Mouse (Mus musculus): ENCODE measurements around the gene Atp6v1g2. TPM values are rescaled to one million over a fixed set of nuclear protein-coding genes. Genes with fewer than 3 reads are reported as not detected.
"Not testable (repeated sequence)": the region's sequence is repeated elsewhere in the genome, so short reads cannot be mapped to it uniquely, and the experiment has no call there.

Atp6v1g2 gene
- total RNA-seq, 1 experiment from 2014 or later: 5.2 TPM

DNA sequence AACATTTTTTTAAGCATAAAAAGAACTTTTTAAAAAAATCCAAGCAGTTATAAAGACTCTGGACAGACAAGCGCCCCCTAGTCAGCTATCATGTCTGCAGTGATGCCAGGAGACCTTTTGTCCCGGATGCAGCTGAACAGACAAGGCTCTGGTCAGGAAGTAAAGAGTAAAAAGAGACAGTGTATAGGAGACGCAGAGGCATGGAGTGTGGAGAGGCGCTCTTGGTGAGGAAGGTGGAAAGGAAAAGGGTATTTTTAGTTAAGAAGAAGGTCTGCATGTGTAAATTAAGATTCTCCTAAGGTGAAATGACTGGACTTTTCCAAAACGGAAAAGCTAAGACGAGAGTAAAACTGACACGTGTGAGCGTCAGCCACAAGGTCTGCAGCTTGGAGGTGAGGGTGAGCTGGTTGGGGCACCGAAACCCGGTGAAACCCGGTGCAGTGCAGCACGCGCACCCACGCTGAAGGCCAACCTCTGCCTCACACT lies 6.9 kb upstream of the Atp6v1g2 start:
- ATAC-seq (replicated peaks in 1 of 2; ENCODE audit: insufficient read depth in 1 of 2, low FRiP score in 2 of 2, low TSS enrichment in 1 of 2, low read depth in 1 of 2, poor library complexity in 2 of 2, severe bottlenecking in 2 of 2): no peak

DNA sequence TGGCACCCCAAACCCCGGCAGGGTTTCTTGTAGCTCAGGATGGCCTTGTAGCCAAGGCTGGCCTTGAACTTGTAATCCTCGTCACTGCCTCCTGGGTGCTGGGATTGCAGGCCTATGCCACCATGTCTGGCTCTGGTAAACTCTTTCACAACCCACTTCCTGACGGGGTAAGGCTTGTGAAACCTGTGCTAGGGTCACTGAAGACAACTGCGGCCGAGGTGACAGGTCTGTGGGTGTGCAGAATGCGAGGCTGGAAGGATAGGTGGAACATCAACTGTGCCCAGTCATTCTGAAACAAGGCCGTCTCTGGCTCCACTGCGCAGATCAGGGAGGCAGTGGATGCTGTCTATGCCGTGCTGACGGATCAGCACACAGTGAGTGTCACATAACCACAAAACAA lies 2.4 kb upstream of the Atp6v1g2 start:
- ATAC-seq (replicated peaks in 1 of 2; ENCODE audit: insufficient read depth in 1 of 2, low FRiP score in 2 of 2, low TSS enrichment in 1 of 2, low read depth in 1 of 2, poor library complexity in 2 of 2, severe bottlenecking in 2 of 2): no peak; a peak in 1 of 4 replicates

DNA sequence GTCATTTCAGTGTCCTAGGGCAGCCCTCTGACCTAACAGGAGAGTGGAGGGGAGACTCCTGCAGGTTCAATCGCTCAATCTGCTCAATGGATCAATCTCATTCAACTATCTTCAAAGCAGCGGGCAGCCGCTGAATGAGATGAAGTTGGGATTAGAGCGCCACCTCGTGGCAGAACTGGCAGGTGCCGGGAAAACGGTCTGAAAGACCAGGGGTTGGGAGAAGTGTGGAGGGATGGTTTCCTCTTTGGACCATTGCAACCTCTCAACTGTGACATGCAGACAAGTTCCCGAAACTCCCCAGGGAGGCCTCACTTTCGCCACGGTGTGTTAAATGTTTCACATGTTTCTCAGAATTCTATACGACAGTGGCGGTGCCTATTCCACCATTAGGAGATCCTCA lies 1.4 kb upstream of the Atp6v1g2 start:
- ATAC-seq (replicated peaks in 1 of 2; ENCODE audit: insufficient read depth in 1 of 2, low FRiP score in 2 of 2, low TSS enrichment in 1 of 2, low read depth in 1 of 2, poor library complexity in 2 of 2, severe bottlenecking in 2 of 2): no peak

DNA sequence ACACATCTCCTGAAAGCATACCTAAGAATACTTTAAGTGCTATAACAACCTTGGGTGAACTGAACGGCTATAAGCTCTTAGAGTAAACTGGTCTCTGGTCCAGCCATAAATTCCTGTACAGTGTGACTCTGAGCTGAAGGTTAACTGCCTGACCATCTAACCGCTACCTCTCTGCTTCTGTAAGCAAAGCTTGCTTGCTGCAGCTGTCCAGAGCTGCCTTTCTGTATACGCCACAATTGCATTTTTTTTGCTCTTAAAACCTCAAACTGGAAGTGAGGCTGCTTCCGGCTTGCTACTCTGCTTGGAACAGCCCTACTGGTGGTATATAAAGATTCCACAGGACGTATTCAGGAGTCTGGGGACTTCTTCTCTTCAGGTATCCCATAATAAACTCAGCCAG lies 801 bp upstream of the Atp6v1g2 start:
- ATAC-seq (replicated peaks in 1 of 2; ENCODE audit: insufficient read depth in 1 of 2, low FRiP score in 2 of 2, low TSS enrichment in 1 of 2, low read depth in 1 of 2, poor library complexity in 2 of 2, severe bottlenecking in 2 of 2): peak in 1 of 2 experiments; percentile 15; a peak in 2 of 4 replicates

DNA sequence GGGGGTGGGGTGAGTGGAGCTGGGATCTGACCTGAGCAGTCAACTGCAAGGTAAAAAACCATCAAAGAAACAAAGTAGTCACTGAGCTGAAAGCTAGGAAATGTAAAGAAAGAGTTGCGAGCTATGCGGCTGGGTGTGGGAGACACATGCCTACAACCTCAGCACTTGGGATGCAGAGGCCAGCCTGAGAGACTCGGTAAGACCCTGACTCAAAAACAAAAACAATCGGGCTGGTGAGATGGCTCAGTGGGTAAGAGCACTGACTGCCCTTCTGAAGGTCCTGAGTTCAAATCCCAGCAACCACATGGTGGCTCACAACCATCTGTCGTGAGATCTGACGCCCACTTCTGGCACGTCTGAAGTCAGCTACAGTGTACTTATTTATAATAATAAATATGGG lies 630 bp downstream of the Atp6v1g2 start:
- ATAC-seq (replicated peaks in 1 of 2; ENCODE audit: insufficient read depth in 1 of 2, low FRiP score in 2 of 2, low TSS enrichment in 1 of 2, low read depth in 1 of 2, poor library complexity in 2 of 2, severe bottlenecking in 2 of 2): not testable (repeated sequence)

GRCm38 (mm10) chr17:35234903-35235302 lies 1.4 kb downstream of the Atp6v1g2 start:
- ATAC-seq (replicated peaks in 1 of 2; ENCODE audit: insufficient read depth in 1 of 2, low FRiP score in 2 of 2, low TSS enrichment in 1 of 2, low read depth in 1 of 2, poor library complexity in 2 of 2, severe bottlenecking in 2 of 2): no peak

DNA sequence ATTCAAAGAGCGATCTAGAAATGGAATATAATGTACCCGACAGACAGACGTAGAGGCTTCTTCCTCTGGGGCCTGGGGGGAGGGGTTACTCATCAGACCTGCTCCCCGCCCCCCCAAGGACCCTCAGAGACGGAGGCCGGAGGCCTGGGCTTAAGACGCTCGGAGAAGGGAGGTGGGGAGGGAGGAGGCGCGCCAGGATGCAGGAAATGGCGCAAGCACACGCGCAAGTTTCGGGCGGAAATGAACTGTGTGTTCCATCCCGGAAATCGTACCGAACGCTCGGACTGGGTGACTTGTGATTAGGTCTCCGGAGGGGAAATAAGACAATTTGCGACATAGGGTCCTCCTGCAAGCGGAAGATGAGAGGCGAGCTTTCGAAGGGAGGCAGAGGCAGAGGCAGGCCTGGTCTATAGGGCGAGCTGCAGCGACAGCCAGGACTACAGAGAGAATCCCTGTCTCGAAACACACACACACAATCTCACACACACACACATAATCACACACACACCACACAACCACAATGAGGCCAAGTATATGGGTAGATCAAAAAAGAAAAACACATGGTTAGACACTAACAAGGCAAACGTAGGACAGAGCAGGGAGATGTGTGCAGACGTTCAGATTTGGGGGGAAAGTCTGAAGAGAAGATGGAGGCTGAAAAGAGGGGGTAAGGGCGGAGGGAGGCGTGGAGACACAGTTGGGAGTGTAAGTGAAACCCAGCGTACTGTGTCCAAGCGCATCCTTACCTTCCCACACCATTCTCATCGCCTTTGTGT lies 2.3 kb downstream of the Atp6v1g2 start, which contains the start of gene Nfkbil1:
Gene Nfkbil1 (minus strand): TSS at position 179 of the 776 bp plus-strand sequence.
- peak; percentile 61 to 75 for ATAC-seq (replicated peaks in 1 of 2; ENCODE audit: insufficient read depth in 1 of 2, low FRiP score in 2 of 2, low TSS enrichment in 1 of 2, low read depth in 1 of 2, poor library complexity in 2 of 2, severe bottlenecking in 2 of 2)

DNA sequence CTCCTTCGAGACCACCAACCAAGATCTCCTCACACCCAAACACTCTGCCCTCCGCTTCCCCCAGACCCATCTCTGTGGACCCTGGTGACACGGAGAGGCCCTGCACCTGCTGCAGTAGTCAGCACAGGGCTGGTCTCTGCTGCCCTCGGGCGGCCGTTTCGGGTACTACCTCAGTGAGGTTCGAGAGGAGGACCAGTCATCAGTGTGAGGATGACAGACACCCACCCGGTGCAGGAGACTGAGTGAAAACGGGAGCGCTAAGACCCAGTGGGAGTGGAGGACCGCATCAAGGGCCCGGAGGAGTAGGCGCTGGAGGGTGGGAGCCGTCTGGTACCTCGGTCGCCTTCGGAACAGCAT lies 2.9 kb downstream of the Atp6v1g2 start:
- peak; percentile 66 to 70 for ATAC-seq (replicated peaks in 1 of 2; ENCODE audit: insufficient read depth in 1 of 2, low FRiP score in 2 of 2, low TSS enrichment in 1 of 2, low read depth in 1 of 2, poor library complexity in 2 of 2, severe bottlenecking in 2 of 2)

- no peak for ATAC-seq (replicated peaks in 1 of 2; ENCODE audit: insufficient read depth in 1 of 2, low FRiP score in 2 of 2, low TSS enrichment in 1 of 2, low read depth in 1 of 2, poor library complexity in 2 of 2, severe bottlenecking in 2 of 2)
Measured at GRCm38 (mm10) chr17:35236996-35237395, 3.5 kb downstream of the Atp6v1g2 start.

- ATAC-seq (replicated peaks in 1 of 2; ENCODE audit: insufficient read depth in 1 of 2, low FRiP score in 2 of 2, low TSS enrichment in 1 of 2, low read depth in 1 of 2, poor library complexity in 2 of 2, severe bottlenecking in 2 of 2): no peak
Measured at GRCm38 (mm10) chr17:35237504-35237903, 4.0 kb downstream of the Atp6v1g2 start.

DNA sequence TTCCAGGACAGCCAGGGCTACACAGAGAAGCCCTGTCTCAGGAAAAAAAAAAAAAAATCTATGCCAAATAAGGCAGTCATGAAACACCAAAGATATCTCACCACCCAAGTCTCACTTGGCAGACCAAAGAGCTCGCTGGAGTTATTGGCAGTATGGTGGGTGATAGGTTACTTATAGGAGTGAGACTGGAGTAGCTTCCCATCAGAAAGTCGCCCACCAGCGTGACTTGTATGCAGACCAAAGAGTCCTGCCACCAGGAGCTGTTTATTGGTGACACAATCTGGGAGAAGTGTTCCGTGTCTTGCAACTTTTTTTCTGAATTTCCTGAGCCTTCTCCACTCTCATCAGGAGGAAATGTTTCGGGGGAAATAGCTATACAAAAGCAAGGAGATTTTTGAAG lies 6.2 kb downstream of the Atp6v1g2 start:
- ATAC-seq (replicated peaks in 1 of 2; ENCODE audit: insufficient read depth in 1 of 2, low FRiP score in 2 of 2, low TSS enrichment in 1 of 2, low read depth in 1 of 2, poor library complexity in 2 of 2, severe bottlenecking in 2 of 2): no peak

DNA sequence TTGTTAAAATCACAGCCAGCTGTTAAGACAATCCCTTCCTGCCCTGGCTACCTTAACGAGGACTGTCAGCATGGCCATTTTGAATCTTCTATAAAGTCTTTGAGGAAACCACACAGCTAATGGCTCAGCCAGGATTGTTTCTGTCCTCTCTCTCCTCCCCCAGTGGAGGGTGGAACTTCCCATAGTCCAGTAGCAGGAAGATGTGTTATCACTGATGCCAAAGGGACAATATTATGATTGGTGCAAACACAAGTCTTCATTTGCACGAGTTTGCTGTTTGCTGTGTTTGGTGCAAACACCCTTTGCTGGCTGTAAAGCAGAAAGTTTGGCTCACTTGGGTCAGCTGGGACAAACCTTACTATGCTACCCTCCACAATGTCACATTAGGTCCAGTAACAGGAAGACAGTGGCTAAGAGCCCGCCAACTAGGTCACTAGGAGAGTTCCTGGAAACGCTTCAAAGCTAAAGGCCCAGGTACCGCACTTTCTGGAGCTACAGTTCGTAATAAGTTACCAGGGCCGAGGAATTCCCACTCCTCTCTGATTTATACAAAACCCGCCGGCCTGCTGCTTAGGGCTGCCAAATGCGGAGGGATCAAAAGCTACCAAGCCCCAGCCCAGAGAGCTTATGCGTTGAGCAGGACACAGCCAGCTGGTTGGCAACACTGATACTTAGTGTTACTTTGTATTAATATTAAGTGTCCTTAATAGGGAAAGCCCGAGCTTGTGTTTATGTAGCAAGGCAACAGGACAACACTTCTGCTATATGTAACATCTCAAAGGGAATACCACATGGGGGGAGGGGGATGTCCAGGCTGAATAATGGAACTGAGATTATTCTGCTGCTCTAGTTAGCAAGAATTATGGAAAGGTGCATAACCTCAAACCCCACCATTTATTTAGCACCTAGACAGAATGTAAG lies 7.2 kb downstream of the Atp6v1g2 start:
- no peak for ATAC-seq (replicated peaks in 1 of 2; ENCODE audit: insufficient read depth in 1 of 2, low FRiP score in 2 of 2, low TSS enrichment in 1 of 2, low read depth in 1 of 2, poor library complexity in 2 of 2, severe bottlenecking in 2 of 2)

- peak; percentile 74 to 83 for ATAC-seq (replicated peaks in 1 of 2; ENCODE audit: insufficient read depth in 1 of 2, low FRiP score in 2 of 2, low TSS enrichment in 1 of 2, low read depth in 1 of 2, poor library complexity in 2 of 2, severe bottlenecking in 2 of 2)
Measured at GRCm38 (mm10) chr17:35241305-35242014, 8.0 kb downstream of the Atp6v1g2 start, which contains the start of gene Ddx39b. Gene Ddx39b (plus strand): TSS chr17:35241746.

DNA sequence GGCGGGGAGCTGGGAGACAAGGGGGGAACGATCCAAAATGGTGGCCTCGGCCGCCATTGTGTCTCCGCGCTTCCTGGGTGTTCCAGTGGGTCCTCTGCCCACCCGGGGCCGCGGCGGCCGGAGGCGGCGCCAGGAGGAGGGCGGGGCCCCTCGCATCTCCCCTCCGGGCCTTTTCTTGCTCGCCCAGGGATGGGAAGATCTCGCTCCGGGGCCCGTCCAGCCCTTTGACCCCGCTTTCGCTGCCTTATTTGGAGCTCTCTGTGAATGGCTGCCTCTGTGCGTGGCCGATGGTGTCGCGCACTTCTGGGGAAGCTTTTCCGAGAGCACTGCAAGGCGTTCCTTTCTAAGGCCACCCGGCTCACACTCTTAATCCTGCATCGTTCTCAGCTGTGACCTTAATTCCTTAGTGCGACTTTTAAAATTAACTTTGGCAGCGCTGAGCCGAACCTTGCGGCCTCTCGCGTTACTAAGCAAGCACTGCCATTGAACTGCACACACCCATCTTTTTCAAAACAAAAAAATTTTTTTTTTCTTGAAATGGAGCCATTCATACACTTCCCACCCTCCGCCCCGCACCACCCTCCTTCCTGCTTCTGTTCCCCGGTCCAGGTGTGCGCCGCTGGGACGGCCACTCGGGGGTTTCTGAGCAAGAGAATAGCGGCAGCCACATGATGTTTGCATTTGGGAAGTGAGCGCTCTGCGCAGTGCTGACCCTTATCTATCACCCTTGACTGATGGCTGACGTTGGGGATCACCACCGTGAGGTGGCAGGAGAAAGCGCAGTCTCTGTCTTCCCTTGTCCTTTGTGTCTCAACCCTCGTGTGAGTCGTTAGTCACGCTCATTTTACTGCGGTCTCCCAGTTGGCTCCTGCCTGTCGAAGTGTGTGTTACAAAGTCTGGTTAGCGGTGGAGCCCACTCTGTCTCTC lies 8.8 kb downstream of the Atp6v1g2 start:
- ATAC-seq (replicated peaks in 1 of 2; ENCODE audit: insufficient read depth in 1 of 2, low FRiP score in 2 of 2, low TSS enrichment in 1 of 2, low read depth in 1 of 2, poor library complexity in 2 of 2, severe bottlenecking in 2 of 2): peak in 1 of 2 experiments; percentile 37; a peak in 1 of 4 replicates

- ATAC-seq (replicated peaks in 1 of 2; ENCODE audit: insufficient read depth in 1 of 2, low FRiP score in 2 of 2, low TSS enrichment in 1 of 2, low read depth in 1 of 2, poor library complexity in 2 of 2, severe bottlenecking in 2 of 2): no peak
Measured at GRCm38 (mm10) chr17:35243086-35243485, 9.6 kb downstream of the Atp6v1g2 start.

GRCm38 (mm10) chr17:35244999-35245398 lies 11.5 kb downstream of the Atp6v1g2 start:
- ATAC-seq (replicated peaks in 1 of 2; ENCODE audit: insufficient read depth in 1 of 2, low FRiP score in 2 of 2, low TSS enrichment in 1 of 2, low read depth in 1 of 2, poor library complexity in 2 of 2, severe bottlenecking in 2 of 2): no peak

Measured in hematopoietic stem cell, adult 5-6 weeks (primary cell).